Mouse (Mus musculus): ENCODE measurements around the gene Tor1b.

DNA sequence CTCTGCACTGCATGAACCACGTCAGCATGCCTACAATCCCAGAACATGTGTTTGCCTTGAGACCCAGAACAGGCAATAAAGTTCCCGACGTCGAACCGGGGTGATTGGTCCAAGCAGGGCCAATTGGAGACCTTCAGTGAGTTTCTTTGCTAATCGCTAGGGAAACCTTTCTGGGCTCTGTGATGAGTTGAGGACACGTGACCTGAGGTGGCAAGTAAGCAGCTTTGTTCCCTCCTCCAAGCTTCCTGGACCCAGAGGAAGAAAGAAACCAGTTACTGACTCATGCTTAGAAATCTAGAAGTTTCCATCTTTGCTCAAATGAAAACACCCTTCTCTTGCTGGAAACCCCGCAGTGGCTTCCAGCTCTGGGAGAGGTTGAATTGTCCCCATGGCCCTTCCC is 39.7 kb upstream of the Tor1b start:
- TF ChIP-seq CTCF (IDR thresholded peaks at IDR 0.05; ENCODE audit: extremely low read depth, insufficient read depth, low read length) = no peak
- no peak for TF ChIP-seq POLR2A (IDR thresholded peaks at IDR 0.05; ENCODE audit: extremely low read depth, insufficient read depth, low read length)
